Mouse (Mus musculus) thymus, adult 2 months (tissue): ENCODE data around the gene Sec14l1.

Experiments
- CTCF ChIP-seq: fragments of 200-500 bp; IDR thresholded peaks from 2 replicates; pipeline ENCODE4 v1.5.1; 2012; ENCODE audit warnings: mild to moderate bottlenecking, control low read depth, low read length, moderate library complexity, borderline replicate concordance; ENCODE audit not compliant: control insufficient read depth, poor library complexity, insufficient read depth; ENCODE audit errors: extremely low read depth
- POLR2A ChIP-seq: fragments of 200-500 bp; IDR thresholded peaks from 2 replicates; pipeline ENCODE4 v1.6.1; 2012; ENCODE audit warnings: mild to moderate bottlenecking, low read length, control low read depth, moderate library complexity; ENCODE audit not compliant: control insufficient read depth, poor library complexity, insufficient read depth; ENCODE audit errors: extremely low read depth

DNA sequence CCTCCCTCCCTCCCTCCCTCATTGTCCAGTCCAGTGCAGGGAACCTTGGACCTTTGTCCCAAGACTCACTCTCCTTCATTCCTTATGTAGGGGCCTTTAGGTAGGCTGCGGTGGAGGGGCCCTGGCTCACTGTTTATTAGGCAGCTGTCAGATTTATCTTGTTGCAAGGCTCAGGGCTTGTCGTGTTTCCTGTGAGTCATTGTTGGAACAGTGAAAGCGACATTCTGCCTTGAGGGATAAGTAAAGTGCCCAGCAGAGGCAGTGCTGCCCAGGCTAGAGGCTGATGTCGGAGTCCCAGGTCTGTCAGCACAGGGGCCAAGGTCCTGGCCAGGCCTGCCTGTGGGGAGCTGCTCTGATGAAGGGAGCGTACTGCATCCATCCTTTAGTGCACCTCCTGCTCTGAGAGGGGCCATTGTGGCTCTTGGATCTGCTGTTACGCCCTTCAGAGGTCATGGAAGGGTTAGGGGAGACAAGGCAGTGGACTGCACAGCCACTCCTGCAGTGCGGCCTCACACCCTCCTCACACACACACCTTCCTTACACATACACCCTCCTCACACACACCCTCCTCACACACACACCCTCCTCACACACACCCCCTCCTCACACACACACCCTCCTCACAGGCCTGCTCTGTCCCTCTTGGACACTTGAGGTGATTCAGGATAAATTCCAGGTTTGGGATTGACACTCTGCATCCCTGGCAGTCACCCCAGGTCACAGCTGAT is 39.3 kb downstream of the Sec14l1 start:
- no peak for TF ChIP-seq CTCF
- TF ChIP-seq POLR2A = no peak
